Mouse (Mus musculus): Measurements from ENCODE around the gene Nup54. TPM values are rescaled to one million over a fixed set of nuclear protein-coding genes. Genes with fewer than 3 reads are reported as not detected.
A peak's percentile ranks its signal among the peaks of the same experiment; 100 is the strongest.

The Nup54 gene
- polyA plus RNA-seq, 1 experiment from 2014 or later: 38.8 TPM

- WGBS: 62% methylated on average over 9 of the region's 9 CpGs
These were observed 25.5 kb downstream of the Nup54 start for GRCm38 (mm10) chr5:92409361-92410155.

DNA sequence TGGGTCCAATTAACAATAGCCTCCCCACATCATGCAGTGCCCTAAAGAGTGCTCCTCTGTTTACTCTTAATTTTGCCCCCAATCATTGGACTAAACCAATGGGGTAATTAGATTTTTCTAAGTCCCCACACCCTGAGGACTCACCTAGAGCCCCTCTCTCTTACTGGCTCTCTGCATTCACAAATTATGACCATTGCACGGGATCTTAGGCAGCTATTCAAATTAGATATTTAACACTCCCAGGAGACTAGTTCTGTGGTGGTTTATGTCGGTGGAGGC is 30.7 kb downstream of the Nup54 start:
- WGBS: 55% methylated on average over 2 of the region's 2 CpGs
- no peaks in the 10 kb centered on the region for H3K9me3 ChIP-seq (replicated peaks; ENCODE audit: control insufficient read depth, low read length)
- H3K4me2 ChIP-seq (ENCODE audit: low read depth, low read length): no peak overlapping the region
- H3K27me3 ChIP-seq (ENCODE audit: control insufficient read depth, insufficient read depth, low read length): no peaks in the 10 kb centered on the region
- no peak overlapping the region for H3K4me3 ChIP-seq (ENCODE audit: low read length)
- no peaks in the 10 kb centered on the region for H3K4me1 ChIP-seq (ENCODE audit: control insufficient read depth, insufficient read depth, low read length)
- no peaks in the 10 kb centered on the region for H3K36me3 ChIP-seq (ENCODE audit: control insufficient read depth, insufficient read depth)
- no peak for ATAC-seq (replicated peaks; ENCODE audit: extremely low read depth, insufficient read depth, low FRiP score)
- no peak overlapping the region for H3K9ac ChIP-seq (ENCODE audit: low read length)
- H3K27ac ChIP-seq (ENCODE audit: low read length): no peak overlapping the region

More at GRCm38 (mm10) chr5:92409361-92410155, 25.5 kb downstream of the Nup54 start:
- H3K9me3 ChIP-seq (replicated peaks; ENCODE audit: control insufficient read depth, low read length): no peaks in the 10 kb centered on the region
- H3K27ac ChIP-seq (ENCODE audit: low read length): no peak overlapping the region
- no peaks in the 10 kb centered on the region for H3K27me3 ChIP-seq (ENCODE audit: control insufficient read depth, insufficient read depth, low read length)
- H3K36me3 ChIP-seq (ENCODE audit: control insufficient read depth, insufficient read depth): peaks cover 7% of the 10 kb centered on the region
- no peak overlapping the region for H3K4me2 ChIP-seq (ENCODE audit: low read depth, low read length)
- peaks cover 5% of the 10 kb centered on the region; the same call in 1 of the 2 replicates for H3K4me1 ChIP-seq (ENCODE audit: control insufficient read depth, insufficient read depth, low read length)
- H3K4me3 ChIP-seq (ENCODE audit: low read length): no peak overlapping the region
- no peak overlapping the region for H3K9ac ChIP-seq (ENCODE audit: low read length)
- ATAC-seq (replicated peaks; ENCODE audit: extremely low read depth, insufficient read depth, low FRiP score): no peak

- H3K27me3 ChIP-seq (ENCODE audit: control insufficient read depth, insufficient read depth, low read length): no peaks in the 10 kb centered on the region
- H3K27ac ChIP-seq (ENCODE audit: low read length): no peak overlapping the region
- 0 out of 2 replicates have a peak, but pooled peaks cover 4% of the 10 kb centered on the region for H3K4me1 ChIP-seq (ENCODE audit: control insufficient read depth, insufficient read depth, low read length)
- no peaks in the 10 kb centered on the region for H3K36me3 ChIP-seq (ENCODE audit: control insufficient read depth, insufficient read depth)
- H3K9ac ChIP-seq (ENCODE audit: low read length): no peak overlapping the region
- 71% methylated on average over 10 of the region's 10 CpGs for WGBS
- ATAC-seq (replicated peaks; ENCODE audit: extremely low read depth, insufficient read depth, low FRiP score): no peak
- H3K9me3 ChIP-seq (replicated peaks; ENCODE audit: control insufficient read depth, low read length): no peaks in the 10 kb centered on the region
- no peak overlapping the region for H3K4me2 ChIP-seq (ENCODE audit: low read depth, low read length)
- H3K4me3 ChIP-seq (ENCODE audit: low read length): no peak overlapping the region
These were observed 31.2 kb downstream of the Nup54 start for GRCm38 (mm10) chr5:92403562-92404399.

DNA sequence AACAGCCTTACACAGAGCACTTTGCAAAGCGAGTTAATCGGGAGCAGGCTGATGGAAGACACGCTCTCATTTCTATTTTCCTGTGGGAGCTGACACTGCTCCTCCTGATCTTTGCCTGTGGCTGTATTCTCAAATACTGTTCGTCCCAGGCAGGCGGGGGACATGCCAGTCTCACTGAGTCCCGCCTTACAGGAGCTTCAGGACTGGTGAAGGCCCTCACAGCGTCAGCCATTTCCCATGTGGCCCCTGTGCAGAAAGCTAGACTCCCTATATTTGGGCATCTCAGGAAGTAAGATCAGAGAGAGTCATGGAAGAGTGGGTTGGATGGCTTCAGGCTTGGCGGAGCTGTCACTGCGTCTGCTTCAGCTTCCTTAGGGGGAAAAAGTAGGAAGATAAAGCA is 32.2 kb downstream of the Nup54 start:
- no peak overlapping the region for H3K9ac ChIP-seq (ENCODE audit: low read length)
- no peaks in the 10 kb centered on the region for H3K9me3 ChIP-seq (replicated peaks; ENCODE audit: control insufficient read depth, low read length)
- no peak for ATAC-seq (replicated peaks; ENCODE audit: extremely low read depth, insufficient read depth, low FRiP score)
- no peaks in the 10 kb centered on the region for H3K36me3 ChIP-seq (ENCODE audit: control insufficient read depth, insufficient read depth)
- H3K27ac ChIP-seq (ENCODE audit: low read length): no peak overlapping the region
- WGBS: 63% methylated on average over 9 of the region's 9 CpGs
- no peak overlapping the region for H3K4me2 ChIP-seq (ENCODE audit: low read depth, low read length)
- 0 out of 2 replicates have a peak, but pooled peaks cover 7% of the 10 kb centered on the region for H3K4me1 ChIP-seq (ENCODE audit: control insufficient read depth, insufficient read depth, low read length)
- H3K4me3 ChIP-seq (ENCODE audit: low read length): no peak overlapping the region
- H3K27me3 ChIP-seq (ENCODE audit: control insufficient read depth, insufficient read depth, low read length): no peaks in the 10 kb centered on the region

DNA sequence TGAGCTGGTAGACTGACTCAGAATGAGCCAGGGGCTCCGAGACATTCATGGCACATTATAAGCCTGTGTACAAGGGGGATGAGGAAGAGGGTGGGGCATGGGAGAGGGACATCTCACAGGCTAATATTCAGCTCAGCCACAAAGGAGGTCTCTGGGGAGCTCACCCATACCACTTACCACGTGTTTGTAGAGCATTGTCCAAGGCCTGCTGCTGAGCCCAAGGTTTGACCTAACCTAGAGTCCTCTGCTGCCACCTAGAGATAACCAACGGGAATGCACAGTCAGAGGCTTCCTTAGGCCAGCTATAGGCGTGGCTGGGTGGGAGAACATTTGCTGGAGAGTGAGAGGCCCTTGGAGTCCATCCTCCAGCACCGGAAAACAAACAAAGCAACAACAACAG is 36.9 kb downstream of the Nup54 start:
- 22% methylated on average over 5 of the region's 5 CpGs for WGBS
- Histone ChIP-seq H3K4me2 (ENCODE audit: low read depth, low read length) (no peak overlapping the region), H3K4me3 (ENCODE audit: low read length) (no peak overlapping the region), H3K36me3 (ENCODE audit: control insufficient read depth, insufficient read depth) (no peaks in the 10 kb centered on the region), H3K9me3 (replicated peaks; ENCODE audit: control insufficient read depth, low read length) (no peaks in the 10 kb centered on the region), H3K9ac (ENCODE audit: low read length) (no peak overlapping the region), H3K27ac (ENCODE audit: low read length) (no peak overlapping the region), H3K27me3 (ENCODE audit: control insufficient read depth, insufficient read depth, low read length) (peaks cover 2% of the 10 kb centered on the region; the same call in 1 of the 2 replicates), H3K4me1 (ENCODE audit: control insufficient read depth, insufficient read depth, low read length) (peaks cover 13% of the 10 kb centered on the region)
- peak; percentile 89 for ATAC-seq (replicated peaks; ENCODE audit: extremely low read depth, insufficient read depth, low FRiP score)

DNA sequence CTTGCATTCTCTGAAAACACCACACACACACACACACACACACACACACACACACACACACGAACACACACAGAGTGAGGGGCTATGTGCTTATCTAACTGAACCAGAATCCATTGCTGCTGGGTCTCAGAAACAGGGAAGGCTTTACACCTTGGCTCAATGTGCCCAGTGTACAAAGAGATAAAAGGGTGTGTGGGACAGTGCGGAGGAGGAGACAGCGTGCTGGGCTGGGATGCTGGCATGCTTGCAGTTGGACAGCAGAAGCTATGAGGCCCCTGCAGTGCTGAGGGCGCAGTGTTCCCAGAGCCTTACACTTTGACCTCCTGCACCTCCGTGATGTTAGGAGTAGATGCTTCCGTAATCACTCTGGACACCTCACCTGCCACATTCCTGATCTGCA is 38.5 kb downstream of the Nup54 start:
- H3K4me2 ChIP-seq (ENCODE audit: low read depth, low read length): no peak overlapping the region
- H3K9me3 ChIP-seq (replicated peaks; ENCODE audit: control insufficient read depth, low read length): no peaks in the 10 kb centered on the region
- H3K9ac ChIP-seq (ENCODE audit: low read length): no peak overlapping the region
- no peak for ATAC-seq (replicated peaks; ENCODE audit: extremely low read depth, insufficient read depth, low FRiP score)
- no peaks in the 10 kb centered on the region for H3K36me3 ChIP-seq (ENCODE audit: control insufficient read depth, insufficient read depth)
- no peak overlapping the region for H3K4me3 ChIP-seq (ENCODE audit: low read length)
- H3K27ac ChIP-seq (ENCODE audit: low read length): no peak overlapping the region
- peaks cover 2% of the 10 kb centered on the region; the same call in 1 of the 2 replicates for H3K27me3 ChIP-seq (ENCODE audit: control insufficient read depth, insufficient read depth, low read length)
- peaks cover 15% of the 10 kb centered on the region for H3K4me1 ChIP-seq (ENCODE audit: control insufficient read depth, insufficient read depth, low read length)
- WGBS: 56% methylated on average over 6 of the region's 6 CpGs

DNA sequence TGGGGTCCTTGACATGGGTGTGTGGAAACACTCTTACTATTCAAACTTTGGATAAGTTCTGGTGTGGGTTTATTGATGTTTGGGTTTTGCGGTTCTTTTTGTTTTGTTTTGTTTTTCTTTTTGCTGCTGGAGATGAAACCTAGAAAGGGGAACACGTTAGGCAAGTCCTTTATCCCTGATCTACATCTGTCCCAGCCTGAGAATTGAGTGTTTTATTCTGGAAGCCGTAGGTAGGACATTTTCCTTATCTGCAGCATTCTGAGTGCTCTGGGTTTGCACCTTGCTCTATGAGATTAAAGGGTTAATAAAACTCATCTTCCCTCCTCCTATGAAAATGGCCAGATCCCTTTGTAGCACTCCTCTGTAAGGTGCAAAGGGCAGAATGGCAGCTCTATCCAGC is 39.3 kb downstream of the Nup54 start:
- ATAC-seq (replicated peaks; ENCODE audit: extremely low read depth, insufficient read depth, low FRiP score): no peak
- 82% methylated on average over 3 of the region's 3 CpGs for WGBS
- no peaks in the 10 kb centered on the region for H3K36me3 ChIP-seq (ENCODE audit: control insufficient read depth, insufficient read depth)

GRCm38 (mm10) chr5:92393863-92394262 is 41.2 kb downstream of the Nup54 start:
- no peak overlapping the region for H3K9ac ChIP-seq (ENCODE audit: low read length)
- H3K4me2 ChIP-seq (ENCODE audit: low read depth, low read length): no peak overlapping the region
- no peak overlapping the region for H3K27ac ChIP-seq (ENCODE audit: low read length)
- no peaks in the 10 kb centered on the region for H3K9me3 ChIP-seq (replicated peaks; ENCODE audit: control insufficient read depth, low read length)
- H3K36me3 ChIP-seq (ENCODE audit: control insufficient read depth, insufficient read depth): no peaks in the 10 kb centered on the region
- no peak overlapping the region for H3K4me3 ChIP-seq (ENCODE audit: low read length)
- WGBS: 61% methylated on average over 10 of the region's 10 CpGs
- no peak for ATAC-seq (replicated peaks; ENCODE audit: extremely low read depth, insufficient read depth, low FRiP score)
- H3K27me3 ChIP-seq (ENCODE audit: control insufficient read depth, insufficient read depth, low read length): peaks cover 2% of the 10 kb centered on the region; the same call in 1 of the 2 replicates
- H3K4me1 ChIP-seq (ENCODE audit: control insufficient read depth, insufficient read depth, low read length): peaks cover 27% of the 10 kb centered on the region

More for the DNA sequence above, 39.3 kb downstream of the Nup54 start:
- H3K27me3 ChIP-seq (ENCODE audit: control insufficient read depth, insufficient read depth, low read length): peaks cover 2% of the 10 kb centered on the region; the same call in 1 of the 2 replicates
- no peak overlapping the region; the same call in 1 of the 2 replicates for H3K27ac ChIP-seq (ENCODE audit: low read length)
- H3K4me3 ChIP-seq (ENCODE audit: low read length): no peak overlapping the region
- H3K4me2 ChIP-seq (ENCODE audit: low read depth, low read length): no peak overlapping the region
- H3K9ac ChIP-seq (ENCODE audit: low read length): no peak overlapping the region
- H3K9me3 ChIP-seq (replicated peaks; ENCODE audit: control insufficient read depth, low read length): no peaks in the 10 kb centered on the region
- H3K4me1 ChIP-seq (ENCODE audit: control insufficient read depth, insufficient read depth, low read length): peaks cover 21% of the 10 kb centered on the region

- ATAC-seq (replicated peaks; ENCODE audit: extremely low read depth, insufficient read depth, low FRiP score): no peak
- Histone ChIP-seq H3K36me3 (ENCODE audit: control insufficient read depth, insufficient read depth) (no peaks in the 10 kb centered on the region), H3K27me3 (ENCODE audit: control insufficient read depth, insufficient read depth, low read length) (peaks cover 2% of the 10 kb centered on the region; the same call in 1 of the 2 replicates), H3K9me3 (replicated peaks; ENCODE audit: control insufficient read depth, low read length) (no peaks in the 10 kb centered on the region), H3K4me2 (ENCODE audit: low read depth, low read length) (peak overlapping the region; percentile 22), H3K4me1 (ENCODE audit: control insufficient read depth, insufficient read depth, low read length) (peaks cover 32% of the 10 kb centered on the region), H3K27ac (ENCODE audit: low read length) (no peak overlapping the region), H3K9ac (ENCODE audit: low read length) (no peak overlapping the region; the same call in 1 of the 2 replicates), H3K4me3 (ENCODE audit: low read length) (peak overlapping the region; percentile 6)
- WGBS: 40% methylated on average over 18 of the region's 18 CpGs
These were observed 42.5 kb downstream of the Nup54 start for GRCm38 (mm10) chr5:92392542-92392941.

All from heart, embryonic 16.5 days (tissue).